Mouse (Mus musculus) 3T3-L1 (cell line): Measurements from ENCODE around the gene Papola.
A peak's percentile ranks its signal among the peaks of the same experiment; 100 is the strongest.

Experiments
- DNase-seq: peaks from one replicate; pipeline ENCODE4 v3.0.0-alpha.2; 2015; ENCODE audit warnings: low read depth, low spot score

Papola gene

GRCm38 (mm10) chr12:105805790-105806189 lies 21.3 kb downstream of the Papola start:
- no peak for DNase-seq

- DNase-seq = no peak
Observed at GRCm38 (mm10) chr12:105806205-105806604, 21.7 kb downstream of the Papola start.

GRCm38 (mm10) chr12:105807416-105807815 lies 22.9 kb downstream of the Papola start:
- no peak for DNase-seq

GRCm38 (mm10) chr12:105808945-105809344 lies 24.5 kb downstream of the Papola start:
- peak; percentile 63 for DNase-seq

- DNase-seq = no peak
Observed at GRCm38 (mm10) chr12:105810608-105811007, 26.1 kb downstream of the Papola start.

- DNase-seq = peak; percentile 48
Observed at GRCm38 (mm10) chr12:105813957-105814356, 29.5 kb downstream of the Papola start.

- DNase-seq = no peak
Observed at GRCm38 (mm10) chr12:105823472-105823871, 39.0 kb downstream of the Papola start.

GRCm38 (mm10) chr12:105824743-105825142 lies 40.2 kb downstream of the Papola start:
- DNase-seq = no peak

GRCm38 (mm10) chr12:105825266-105825665 lies 40.8 kb downstream of the Papola start:
- no peak for DNase-seq

GRCm38 (mm10) chr12:105832541-105832940 lies 48.0 kb downstream of the Papola start:
- no peak for DNase-seq

GRCm38 (mm10) chr12:105834926-105835325 lies 50.4 kb downstream of the Papola start:
- no peak for DNase-seq

GRCm38 (mm10) chr12:105835571-105835970 lies 51.1 kb downstream of the Papola start:
- DNase-seq = no peak

GRCm38 (mm10) chr12:105836196-105836595 lies 51.7 kb downstream of the Papola start:
- DNase-seq = peak; percentile 43

GRCm38 (mm10) chr12:105839096-105839495 lies 54.6 kb downstream of the Papola start:
- peak; percentile 75 for DNase-seq

- peak; percentile 29 for DNase-seq
Observed at GRCm38 (mm10) chr12:105840545-105840944, 56.1 kb downstream of the Papola start.

GRCm38 (mm10) chr12:105843243-105844005 lies 58.9 kb downstream of the Papola start:
- peak; percentile 42 for DNase-seq

GRCm38 (mm10) chr12:105844406-105844805 lies 59.9 kb downstream of the Papola start:
- DNase-seq = peak; percentile 48

- no peak for DNase-seq
Observed at GRCm38 (mm10) chr12:105849102-105849501, 64.6 kb downstream of the Papola start.

GRCm38 (mm10) chr12:105850675-105851074 lies 66.2 kb downstream of the Papola start:
- DNase-seq = no peak

- DNase-seq = no peak
Observed at GRCm38 (mm10) chr12:105852798-105853197, 68.3 kb downstream of the Papola start.

GRCm38 (mm10) chr12:105854639-105855038 lies 70.1 kb downstream of the Papola start:
- no peak for DNase-seq

GRCm38 (mm10) chr12:105857902-105858640 lies 73.6 kb downstream of the Papola start:
- no peak for DNase-seq

- no peak for DNase-seq
Observed at GRCm38 (mm10) chr12:105862072-105862471, 77.6 kb downstream of the Papola start.
